Mouse (Mus musculus) cortical plate, adult 2 months (tissue): ENCODE results near the gene Pip5k1b.

Source experiments
- CTCF ChIP-seq: fragments of 200-500 bp; IDR thresholded peaks from 2 replicates; pipeline ENCODE4 v1.5.1; 2011; ENCODE audit warnings: mild to moderate bottlenecking, control low read depth, low read length; ENCODE audit not compliant: insufficient read depth; ENCODE audit errors: extremely low read depth
- POLR2A ChIP-seq: fragments of 200-500 bp; IDR thresholded peaks from 2 replicates; pipeline ENCODE4 v1.6.1; 2011; ENCODE audit warnings: mild to moderate bottlenecking, low read length, control low read depth; ENCODE audit not compliant: insufficient read depth; ENCODE audit errors: extremely low read depth

- TF ChIP-seq POLR2A (no peak), CTCF (no peak)
Measured at GRCm38 (mm10) chr19:24427258-24427657, 128.4 kb downstream of the Pip5k1b start.
